Mouse (Mus musculus) liver, adult 2 months (tissue): ENCODE data around the gene Tmem42. TPM values are rescaled to one million over a fixed set of nuclear protein-coding genes. Genes with fewer than 3 reads are reported as not detected.
A peak's percentile ranks its signal among the peaks of the same experiment; 100 is the strongest.

Source experiments
- DNase-seq: peaks from one replicate; pipeline ENCODE4 v3.0.0-alpha.2; 2011; ENCODE audit warnings: low read depth, low spot score; ENCODE audit errors: extremely low read depth
- H3K27ac ChIP-seq: fragments of 200-500 bp; replicated peaks from 2 replicates; pipeline ENCODE4 v1.5.1; 2012; ENCODE audit warnings: low read depth, mild to moderate bottlenecking, control low read depth, inconsistent platforms, low read length; ENCODE audit not compliant: insufficient read depth
- H3K27me3 ChIP-seq: fragments of 200-500 bp; 2 replicates; pipeline ENCODE4 v1.6.1; 2012; ENCODE audit warnings: mild to moderate bottlenecking, moderate library complexity, low read length, inconsistent platforms; ENCODE audit not compliant: control insufficient read depth, insufficient read depth
- H3K36me3 ChIP-seq: fragments of 200-500 bp; 2 replicates; pipeline ENCODE4 v1.6.1; 2012; ENCODE audit warnings: low read length, inconsistent platforms; ENCODE audit not compliant: control insufficient read depth, insufficient read depth
- H3K4me1 ChIP-seq: fragments of 200-500 bp; 2 replicates; pipeline ENCODE4 v1.6.1; 2011; ENCODE audit warnings: low read length; ENCODE audit not compliant: control insufficient read depth, insufficient read depth
- H3K4me3 ChIP-seq: fragments of 200-500 bp; 2 replicates; pipeline ENCODE4 v1.5.1; 2011; ENCODE audit warnings: low read depth, mild to moderate bottlenecking, control low read depth, low read length, moderate library complexity; ENCODE audit not compliant: insufficient read depth
- H3K79me2 ChIP-seq: fragments of 200-500 bp; 2 replicates; pipeline ENCODE4 v1.6.1; 2012; ENCODE audit warnings: inconsistent platforms, mild to moderate bottlenecking, low read length, moderate library complexity; ENCODE audit not compliant: control insufficient read depth, insufficient read depth
- H3K9ac ChIP-seq: fragments of 200-500 bp; 2 replicates; pipeline ENCODE4 v1.6.1; 2012; ENCODE audit warnings: low read depth, mild to moderate bottlenecking, control low read depth, inconsistent platforms, low read length
- CTCF ChIP-seq: fragments of 200-500 bp; IDR thresholded peaks from 2 replicates; pipeline ENCODE4 v1.5.1; 2011; ENCODE audit warnings: low read depth, low read length, control low read depth
- POLR2A ChIP-seq: fragments of 200-500 bp; IDR thresholded peaks from 2 replicates; pipeline ENCODE4 v1.6.1; 2011; ENCODE audit warnings: low read length, control low read depth; ENCODE audit not compliant: insufficient read depth; ENCODE audit errors: extremely low read depth
- WGBS: fragments of 180-500 bp; shearing (Covaris S2); methylation state at CpG from one replicate; pipeline ENCODE4 v1.1.7; 2018; 5-methylcytosine and 5-hydroxymethylcytosine counted together
- polyA plus RNA-seq: library from polyadenylated mRNA; depleted of rRNA; stranded (reverse); fragments of >200 nt; gene quantifications from 2 replicates; pipeline ENCODE4 v1.2.3, GENCODE M21; 2012; rRNA removed
- total RNA-seq: library from RNA; depleted of rRNA; stranded (reverse); fragments of >200 nt; gene quantifications from 2 replicates; pipeline ENCODE4 v1.2.3, GENCODE M21; 2014; rRNA removed

The Tmem42 gene
- total RNA-seq, result 7.7 and 9.7 TPM in 2 replicates
- 13.3 and 16.0 TPM in 2 replicates for polyA plus RNA-seq

- peak within 1 kb of the TSS; percentile 94 for H3K9ac ChIP-seq
- peak; percentile 80 for DNase-seq
- H3K27me3 ChIP-seq, result no peaks in the 10 kb centered on the region
- TF ChIP-seq CTCF (no peak), POLR2A (peak; percentile 56; the same call in 1 of the 2 replicates)
- under 1% methylated on average over 60 of the region's 69 CpGs for WGBS
- H3K27ac ChIP-seq, result peak within 1 kb of the TSS; percentile 85
- H3K4me1 ChIP-seq, result peaks cover 8% of the 10 kb centered on the region
- no peaks in the 10 kb centered on the region for H3K36me3 ChIP-seq
- H3K4me3 ChIP-seq, result peak within 1 kb of the TSS; percentile 69
- H3K79me2 ChIP-seq, result no peaks in the 10 kb centered on the region
Observed at GRCm38 (mm10) chr9:123020995-123021631, at the start of gene Tmem42. Gene Tmem42, plus strand, starts transcription at chr9:123021326.

GRCm38 (mm10) chr9:122998406-122999192 is 22.5 kb upstream of the Tmem42 start:
- H3K9ac ChIP-seq, result no peak overlapping the region
- 88% methylated on average over 10 of the region's 10 CpGs for WGBS
- no peak overlapping the region for H3K27ac ChIP-seq
- H3K79me2 ChIP-seq, result no peaks in the 10 kb centered on the region
- H3K4me1 ChIP-seq, result no peaks in the 10 kb centered on the region
- no peaks in the 10 kb centered on the region for H3K27me3 ChIP-seq
- no peaks in the 10 kb centered on the region for H3K36me3 ChIP-seq
- no peak for DNase-seq
- no peak for TF ChIP-seq CTCF
- H3K4me3 ChIP-seq, result no peak overlapping the region

- Histone ChIP-seq H3K79me2 (no peaks in the 10 kb centered on the region), H3K4me1 (no peaks in the 10 kb centered on the region), H3K9ac (no peak overlapping the region), H3K27ac (no peak overlapping the region), H3K27me3 (no peaks in the 10 kb centered on the region), H3K4me3 (no peak overlapping the region), H3K36me3 (no peaks in the 10 kb centered on the region)
- 94% methylated on average over 4 of the region's 4 CpGs for WGBS
- TF ChIP-seq POLR2A (no peak), CTCF (no peak)
- no peak for DNase-seq
Observed at GRCm38 (mm10) chr9:122999193-122999586, 21.9 kb upstream of the Tmem42 start.

- TF ChIP-seq POLR2A (no peak), CTCF (no peak)
- Histone ChIP-seq H3K27ac (no peak overlapping the region), H3K4me3 (no peak overlapping the region), H3K36me3 (no peaks in the 10 kb centered on the region), H3K79me2 (no peaks in the 10 kb centered on the region), H3K9ac (no peak overlapping the region), H3K4me1 (no peaks in the 10 kb centered on the region), H3K27me3 (no peaks in the 10 kb centered on the region)
- DNase-seq, result no peak
- 100% methylated on average over 2 of the region's 2 CpGs for WGBS
Observed at GRCm38 (mm10) chr9:123004718-123005117, 16.4 kb upstream of the Tmem42 start.

GRCm38 (mm10) chr9:123006071-123006470 is 15.1 kb upstream of the Tmem42 start:
- H3K27me3 ChIP-seq, result no peaks in the 10 kb centered on the region
- WGBS, result 88% methylated on average over 6 of the region's 6 CpGs
- no peak overlapping the region for H3K4me3 ChIP-seq
- H3K9ac ChIP-seq, result no peak overlapping the region
- TF ChIP-seq POLR2A (no peak), CTCF (0 out of 2 replicates have a peak, but pooled peaks have one; percentile 11)
- no peaks in the 10 kb centered on the region for H3K36me3 ChIP-seq
- no peak overlapping the region for H3K27ac ChIP-seq
- H3K4me1 ChIP-seq, result no peaks in the 10 kb centered on the region
- H3K79me2 ChIP-seq, result no peaks in the 10 kb centered on the region
- DNase-seq, result no peak
